Mouse (Mus musculus) thymus, adult 2 months (tissue): ENCODE measurements around the gene Swi5. TPM values are rescaled to one million over a fixed set of nuclear protein-coding genes. Genes with fewer than 3 reads are reported as not detected.

Experiments
- DNase-seq: peaks from one replicate; pipeline ENCODE4 v3.0.0; 2021
- H3K27ac ChIP-seq: fragments of 200-500 bp; 2 replicates; pipeline ENCODE4 v1.5.1; 2012; ENCODE audit warnings: low read length, control low read depth; ENCODE audit not compliant: control insufficient read depth, insufficient read depth
- H3K27me3 ChIP-seq: fragments of 200-500 bp; 2 replicates; pipeline ENCODE4 v1.6.1; 2012; ENCODE audit warnings: mild to moderate bottlenecking, low read length, moderate library complexity, mixed read lengths; ENCODE audit not compliant: control insufficient read depth, insufficient read depth
- H3K36me3 ChIP-seq: fragments of 200-500 bp; 2 replicates; pipeline ENCODE4 v1.6.1; 2012; ENCODE audit warnings: mild to moderate bottlenecking, low read length, moderate library complexity; ENCODE audit not compliant: control insufficient read depth, insufficient read depth
- H3K4me1 ChIP-seq: fragments of 200-500 bp; replicated peaks from 2 replicates; pipeline ENCODE4 v1.6.1; 2012; ENCODE audit warnings: low read length; ENCODE audit not compliant: control insufficient read depth, insufficient read depth
- H3K4me3 ChIP-seq: fragments of 200-500 bp; 2 replicates; pipeline ENCODE4 v1.5.1; 2012; ENCODE audit warnings: mild to moderate bottlenecking, low read length, control low read depth, moderate library complexity; ENCODE audit not compliant: control insufficient read depth, insufficient read depth
- CTCF ChIP-seq: fragments of 200-500 bp; IDR thresholded peaks from 2 replicates; pipeline ENCODE4 v1.5.1; 2012; ENCODE audit warnings: mild to moderate bottlenecking, control low read depth, low read length, moderate library complexity, borderline replicate concordance; ENCODE audit not compliant: control insufficient read depth, poor library complexity, insufficient read depth; ENCODE audit errors: extremely low read depth
- POLR2A ChIP-seq: fragments of 200-500 bp; IDR thresholded peaks from 2 replicates; pipeline ENCODE4 v1.6.1; 2012; ENCODE audit warnings: mild to moderate bottlenecking, low read length, control low read depth, moderate library complexity; ENCODE audit not compliant: control insufficient read depth, poor library complexity, insufficient read depth; ENCODE audit errors: extremely low read depth
- WGBS: fragments of 180-500 bp; shearing (Covaris S2); methylation state at CpG from one replicate; pipeline ENCODE4 v1.1.7; 2018; 5-methylcytosine and 5-hydroxymethylcytosine counted together
- polyA plus RNA-seq: library from polyadenylated mRNA; depleted of rRNA; stranded (reverse); fragments of >200 nt; gene quantifications from 2 replicates; pipeline ENCODE4 v1.2.3, GENCODE M21; 2012

The Swi5 gene
- polyA plus RNA-seq, 1 experiment = 168 TPM

DNA sequence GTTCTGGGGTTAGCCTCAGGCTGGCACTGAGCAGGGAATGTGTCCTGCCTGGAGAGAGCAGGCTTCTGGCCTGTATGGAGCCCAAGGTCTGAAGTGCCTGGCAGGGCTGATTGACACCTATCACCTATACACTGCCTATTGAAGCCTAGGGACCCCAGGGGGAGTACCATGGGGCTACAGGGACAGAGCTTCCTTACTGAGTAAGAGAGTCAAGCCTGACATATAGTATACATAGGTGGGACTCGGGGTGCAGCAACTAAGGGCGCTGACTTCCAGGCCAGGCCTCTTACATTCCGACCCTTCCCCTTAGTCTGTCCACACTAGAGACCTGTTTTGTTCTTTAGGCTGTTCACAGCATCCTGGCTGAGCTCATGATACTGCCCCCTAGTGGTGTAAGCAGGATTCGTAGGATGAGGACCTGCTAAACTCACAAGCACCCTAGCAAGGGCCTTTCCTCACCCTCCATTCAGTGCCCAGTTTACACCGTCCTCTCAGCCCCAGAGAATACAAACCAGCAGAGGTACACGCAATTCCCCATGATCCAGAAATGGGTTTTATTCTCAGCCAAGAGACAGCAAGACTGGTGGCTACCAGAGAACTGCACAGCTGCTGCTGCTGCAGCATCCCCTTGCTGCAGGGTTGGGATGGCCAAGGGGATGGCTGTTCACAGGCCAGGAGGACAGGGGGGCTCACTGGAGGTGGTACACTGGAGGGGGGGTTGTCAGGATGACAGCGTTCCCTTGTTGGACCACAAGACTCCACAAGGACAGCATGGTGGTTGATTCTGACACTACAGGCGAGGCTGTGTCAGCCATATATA lies 20.3 kb upstream of the Swi5 start:
- H3K27me3 ChIP-seq = peaks cover 11% of the 10 kb centered on the region; the same call in 1 of the 2 replicates
- peaks cover 11% of the 10 kb centered on the region for H3K4me1 ChIP-seq
- TF ChIP-seq CTCF = no peak; the same call in 1 of the 2 replicates
- no peak for TF ChIP-seq POLR2A
- no peak overlapping the region for H3K27ac ChIP-seq
- 72% methylated on average over 8 of the region's 8 CpGs for WGBS
- peak; percentile 64 for DNase-seq
- peaks cover 18% of the 10 kb centered on the region for H3K36me3 ChIP-seq
- H3K4me3 ChIP-seq = no peak overlapping the region

DNA sequence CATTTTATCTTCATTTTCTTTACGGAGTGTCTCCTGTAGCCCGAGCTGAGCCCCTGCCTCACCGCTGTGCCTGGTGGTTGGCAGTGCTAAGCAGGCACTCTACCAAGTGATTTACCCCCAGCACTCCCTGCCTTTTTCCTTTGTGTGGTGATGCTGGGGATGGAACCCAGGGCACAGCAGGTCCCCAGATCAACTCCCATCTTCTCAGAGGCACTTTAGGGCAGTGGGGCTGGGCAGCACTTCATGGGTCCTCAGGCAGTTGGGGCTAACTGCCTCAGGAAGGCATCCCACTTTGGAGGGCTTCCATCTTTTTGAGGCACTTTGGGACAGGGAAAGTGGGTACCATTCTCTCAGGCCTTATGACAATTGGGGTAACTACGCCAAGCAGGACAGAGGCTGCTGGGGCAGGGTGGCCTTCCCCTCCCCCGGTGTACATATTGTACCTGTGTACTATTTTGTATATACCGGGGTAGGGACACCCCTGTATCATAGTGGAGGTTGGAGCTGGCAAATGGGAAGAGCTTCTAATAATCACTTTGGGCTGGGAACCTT lies 19.4 kb upstream of the Swi5 start:
- Histone ChIP-seq H3K27ac (no peak overlapping the region), H3K36me3 (peaks cover 20% of the 10 kb centered on the region), H3K27me3 (peaks cover 6% of the 10 kb centered on the region; the same call in 1 of the 2 replicates), H3K4me1 (peaks cover 6% of the 10 kb centered on the region), H3K4me3 (no peak overlapping the region)
- 95% methylated on average over 6 of the region's 6 CpGs for WGBS
- no peak for DNase-seq
- no peak for TF ChIP-seq CTCF

DNA sequence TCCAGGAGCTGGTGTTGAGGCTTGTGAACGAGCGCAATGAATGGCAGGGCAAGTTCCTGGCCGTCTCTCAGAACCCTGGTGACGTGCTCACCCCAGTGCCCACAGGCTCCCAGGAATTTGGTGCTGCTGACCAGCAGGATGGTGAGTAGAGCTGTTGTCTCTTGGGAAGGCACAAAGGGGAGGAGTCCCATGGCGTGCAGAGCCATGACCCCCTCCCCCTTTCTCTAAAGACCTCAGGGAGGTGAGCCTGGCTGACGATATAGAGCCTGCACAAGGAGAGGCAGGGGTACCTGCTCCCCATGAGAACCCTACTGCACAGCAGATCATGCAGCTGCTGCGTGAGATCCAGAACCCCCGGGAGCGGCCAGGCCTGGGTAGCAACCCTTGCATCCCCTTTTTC lies 18.3 kb upstream of the Swi5 start:
- H3K36me3 ChIP-seq = peaks cover 20% of the 10 kb centered on the region

DNA sequence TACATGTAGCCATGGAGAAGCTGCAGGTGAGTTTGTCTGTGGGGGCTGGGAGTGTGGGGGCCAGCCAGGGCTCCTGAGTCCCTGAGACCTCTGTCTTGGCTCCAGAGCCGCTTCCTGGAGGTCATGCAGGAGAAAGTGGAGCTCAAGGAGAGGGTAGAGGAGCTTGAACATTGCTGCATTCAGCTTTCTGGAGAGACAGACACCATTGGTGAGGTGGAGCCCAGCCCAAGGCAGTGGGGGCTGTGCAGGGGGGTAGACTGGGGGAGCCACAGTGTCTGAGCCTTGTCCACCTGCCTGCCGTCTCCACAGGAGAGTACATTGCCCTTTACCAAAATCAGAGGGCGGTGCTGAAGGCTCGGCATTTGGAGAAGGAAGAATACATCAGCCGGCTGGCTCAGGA lies 17.8 kb upstream of the Swi5 start:
- DNase-seq = no peak
- WGBS = 96% methylated on average over 5 of the region's 5 CpGs
- no peak overlapping the region for H3K4me3 ChIP-seq
- H3K27ac ChIP-seq = no peak overlapping the region
- no peaks in the 10 kb centered on the region for H3K27me3 ChIP-seq
- TF ChIP-seq CTCF (no peak), POLR2A (no peak)
- no peaks in the 10 kb centered on the region for H3K4me1 ChIP-seq
- peaks cover 20% of the 10 kb centered on the region for H3K36me3 ChIP-seq

More for the DNA sequence above, 18.3 kb upstream of the Swi5 start:
- DNase-seq = no peak
- H3K4me3 ChIP-seq = no peak overlapping the region
- 97% methylated on average over 9 of the region's 9 CpGs for WGBS
- H3K4me1 ChIP-seq = no peaks in the 10 kb centered on the region
- no peak for TF ChIP-seq POLR2A
- TF ChIP-seq CTCF = no peak
- peaks cover 2% of the 10 kb centered on the region; the same call in 1 of the 2 replicates for H3K27me3 ChIP-seq
- H3K27ac ChIP-seq = no peak overlapping the region

DNA sequence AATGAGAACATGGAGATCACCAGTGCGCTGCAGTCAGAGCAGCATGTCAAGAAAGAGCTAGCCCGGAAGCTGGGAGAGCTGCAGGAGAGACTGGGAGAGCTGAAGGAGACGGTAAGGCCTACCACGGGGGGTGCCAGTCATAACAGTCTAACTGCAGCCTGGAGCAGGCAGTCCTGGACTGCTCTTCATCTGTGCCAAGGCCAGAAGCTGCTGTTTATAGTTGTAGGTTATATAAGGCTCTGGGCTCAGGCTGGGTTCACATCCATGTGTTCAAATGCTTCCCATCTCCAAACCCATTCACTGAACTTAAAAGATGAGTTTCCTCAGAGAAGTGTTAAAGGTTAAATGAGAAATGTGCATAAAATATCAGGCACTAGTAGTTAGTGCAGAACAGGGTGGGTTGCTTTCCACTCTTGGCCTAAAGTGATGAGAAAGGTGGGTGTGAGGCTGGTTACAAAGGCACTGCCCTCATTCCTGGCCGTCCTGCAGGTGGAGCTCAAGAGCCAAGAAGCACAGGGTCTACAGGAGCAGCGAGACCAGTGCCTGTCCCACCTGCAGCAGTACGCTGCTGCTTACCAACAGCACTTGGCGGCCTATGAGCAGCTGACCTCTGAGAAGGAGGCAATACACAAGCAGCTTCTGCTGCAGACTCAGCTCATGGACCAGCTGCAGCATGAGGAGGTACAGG lies 16.4 kb upstream of the Swi5 start:
- 73% methylated on average over 8 of the region's 8 CpGs for WGBS
- no peaks in the 10 kb centered on the region for H3K4me1 ChIP-seq
- H3K36me3 ChIP-seq = peaks cover 20% of the 10 kb centered on the region
- H3K27me3 ChIP-seq = no peaks in the 10 kb centered on the region
- peak; percentile 73; the same call in 1 of the 2 replicates for TF ChIP-seq CTCF
- TF ChIP-seq POLR2A = no peak
- no peak overlapping the region for H3K4me3 ChIP-seq
- DNase-seq = peak; percentile 71
- no peak overlapping the region for H3K27ac ChIP-seq

DNA sequence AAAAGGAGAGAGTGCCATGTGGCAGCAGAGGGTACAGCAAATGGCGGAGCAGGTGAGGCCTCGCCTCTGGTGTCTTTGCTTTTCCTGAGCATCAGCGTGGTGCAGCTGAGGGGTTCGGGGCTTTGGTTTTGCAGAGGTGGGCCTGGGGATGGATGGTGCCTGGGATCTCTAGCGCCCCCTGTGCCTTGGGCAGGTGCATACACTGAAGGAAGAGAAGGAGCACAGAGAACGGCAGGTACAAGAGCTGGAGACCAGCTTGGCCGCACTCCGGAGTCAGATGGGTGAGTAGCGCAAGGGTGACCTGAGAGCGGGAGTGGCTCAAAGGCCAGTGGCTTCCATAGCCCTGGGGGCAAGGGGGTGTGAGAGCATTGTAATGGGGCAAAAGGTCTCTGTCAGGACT lies 15.1 kb upstream of the Swi5 start:
- H3K27me3 ChIP-seq = no peaks in the 10 kb centered on the region
- H3K36me3 ChIP-seq = peaks cover 27% of the 10 kb centered on the region
- no peak overlapping the region for H3K4me3 ChIP-seq
- no peak overlapping the region for H3K27ac ChIP-seq
- no peak for DNase-seq
- no peaks in the 10 kb centered on the region for H3K4me1 ChIP-seq
- TF ChIP-seq CTCF (no peak), POLR2A (no peak)
- WGBS = 96% methylated on average over 10 of the region's 10 CpGs
